Mouse (Mus musculus) adrenal gland, postnatal 4 days (tissue): ENCODE results near the gene Nid1. TPM values are rescaled to one million over a fixed set of nuclear protein-coding genes. Genes with fewer than 3 reads are reported as not detected.
"Not testable (repeated sequence)": the region's sequence is repeated elsewhere in the genome, so short reads cannot be mapped to it uniquely, and the experiment has no call there.

Experiments
- DNase-seq, 2 experiments: peaks; one replicate each; pipeline ENCODE4 v3.0.0; 2021 to 2022; ENCODE audit warnings: low spot score in 2 of 2, mixed read lengths in 2 of 2
- total RNA-seq, 2 experiments: library from RNA; stranded (reverse); gene quantifications; 2 replicates each; pipeline ENCODE4 v1.2.3; 2021

Nid1 gene
- total RNA-seq, 2 experiments from 2014 or later = 156 to 160 TPM

- DNase-seq = not testable (repeated sequence)
Measured at GRCm38 (mm10) chr13:13450931-13451330, 13.6 kb downstream of the Nid1 start.

GRCm38 (mm10) chr13:13453332-13453731 is 16.0 kb downstream of the Nid1 start:
- DNase-seq = not testable (repeated sequence)

GRCm38 (mm10) chr13:13454249-13454648 is 16.9 kb downstream of the Nid1 start:
- not testable (repeated sequence) for DNase-seq

GRCm38 (mm10) chr13:13455632-13456492 is 18.5 kb downstream of the Nid1 start:
- not testable (repeated sequence) for DNase-seq

GRCm38 (mm10) chr13:13458138-13458737 is 20.9 kb downstream of the Nid1 start:
- no peak for DNase-seq

GRCm38 (mm10) chr13:13460521-13461138 is 23.3 kb downstream of the Nid1 start:
- DNase-seq = no peak

- no peak for DNase-seq
Measured at GRCm38 (mm10) chr13:13461446-13462192, 24.3 kb downstream of the Nid1 start.

GRCm38 (mm10) chr13:13463949-13464348 is 26.6 kb downstream of the Nid1 start:
- DNase-seq = no peak

- not testable (repeated sequence) for DNase-seq
Measured at GRCm38 (mm10) chr13:13467249-13467648, 29.9 kb downstream of the Nid1 start.

- DNase-seq = no peak
Measured at GRCm38 (mm10) chr13:13468513-13468912, 31.2 kb downstream of the Nid1 start.

- DNase-seq = no peak
Measured at GRCm38 (mm10) chr13:13471334-13471757, 34.0 kb downstream of the Nid1 start.

- DNase-seq = not testable (repeated sequence)
Measured at GRCm38 (mm10) chr13:13474464-13474863, 37.1 kb downstream of the Nid1 start.

- no peak for DNase-seq
Measured at GRCm38 (mm10) chr13:13474991-13475390, 37.6 kb downstream of the Nid1 start.

GRCm38 (mm10) chr13:13476568-13476967 is 39.2 kb downstream of the Nid1 start:
- no peak for DNase-seq

- DNase-seq = no peak
Measured at GRCm38 (mm10) chr13:13477046-13477445, 39.7 kb downstream of the Nid1 start.

- DNase-seq = no peak
Measured at GRCm38 (mm10) chr13:13479986-13480385, 42.6 kb downstream of the Nid1 start.

- no peak for DNase-seq
Measured at GRCm38 (mm10) chr13:13481033-13481432, 43.7 kb downstream of the Nid1 start.

GRCm38 (mm10) chr13:13481875-13482674 is 44.7 kb downstream of the Nid1 start:
- DNase-seq = no peak

- DNase-seq = no peak
Measured at GRCm38 (mm10) chr13:13484351-13484751, 47.0 kb downstream of the Nid1 start.

GRCm38 (mm10) chr13:13484883-13485282 is 47.5 kb downstream of the Nid1 start:
- no peak for DNase-seq
